Mouse (Mus musculus): ENCODE measurements around the gene Kirrel3. TPM values are rescaled to one million over a fixed set of nuclear protein-coding genes. Genes with fewer than 3 reads are reported as not detected.

The Kirrel3 gene
- polyA plus RNA-seq, 1 experiment from 2014 or later = 4.0 TPM

DNA sequence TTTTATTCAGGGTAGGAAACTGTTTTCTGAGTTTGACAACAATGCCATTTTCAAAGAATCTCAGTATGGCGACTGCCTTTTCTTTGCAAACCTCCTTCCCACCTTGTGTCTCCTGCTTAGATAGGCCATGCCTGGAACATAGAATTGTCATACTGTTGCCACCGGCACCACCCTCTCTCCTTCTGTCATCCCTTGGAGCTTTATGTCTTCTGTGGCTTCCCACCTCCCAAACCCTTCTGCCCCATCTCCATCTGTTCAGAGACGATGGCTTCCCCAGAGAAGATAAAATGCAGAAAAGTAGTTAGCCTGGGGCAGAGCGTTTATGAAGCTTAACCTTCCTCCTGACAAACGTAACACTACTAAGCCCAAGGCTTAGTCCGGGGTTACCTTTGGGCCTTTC lies 88.9 kb downstream of the Kirrel3 start:
- no peak overlapping the region for H3K27ac ChIP-seq (ENCODE audit: low read depth, low read length)
- no peaks in the 10 kb centered on the region for H3K4me1 ChIP-seq (ENCODE audit: control insufficient read depth, insufficient read depth, low read length)
- H3K4me2 ChIP-seq (replicated peaks; ENCODE audit: low read depth, low read length) = no peak overlapping the region
- no peaks in the 10 kb centered on the region for H3K36me3 ChIP-seq (ENCODE audit: control insufficient read depth, insufficient read depth, low read length)
- H3K4me3 ChIP-seq (ENCODE audit: low read length) = no peak overlapping the region
- H3K9ac ChIP-seq (ENCODE audit: low read depth, low read length) = no peak overlapping the region
- H3K9me3 ChIP-seq (ENCODE audit: control insufficient read depth, low read length) = no peaks in the 10 kb centered on the region
- H3K27me3 ChIP-seq (ENCODE audit: control insufficient read depth, insufficient read depth, low read length) = no peaks in the 10 kb centered on the region
- ATAC-seq (ENCODE audit: low FRiP score, low TSS enrichment) = no peak
- 88% methylated on average over 6 of the region's 6 CpGs for WGBS

DNA sequence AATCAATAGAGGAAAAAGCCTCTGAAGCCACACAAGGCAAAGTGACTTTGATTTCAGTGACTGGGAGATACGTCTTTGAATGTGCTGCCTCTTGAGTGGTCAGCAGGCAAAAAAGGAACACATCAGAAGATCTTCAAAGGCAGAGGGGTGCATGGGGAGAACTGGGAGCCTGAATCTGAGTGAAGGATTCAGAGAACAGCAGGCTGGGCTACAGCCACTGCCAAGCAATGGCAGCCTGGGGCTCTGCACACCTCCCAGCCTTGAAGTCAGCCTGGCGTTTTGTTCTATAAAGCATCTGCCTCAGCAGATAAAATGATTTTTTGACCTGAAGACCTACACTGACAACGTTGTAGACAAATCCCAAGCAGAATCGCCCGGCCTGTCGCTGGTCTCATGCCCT lies 93.5 kb downstream of the Kirrel3 start:
- Histone ChIP-seq H3K4me1 (ENCODE audit: control insufficient read depth, insufficient read depth, low read length) (no peaks in the 10 kb centered on the region), H3K27ac (ENCODE audit: low read depth, low read length) (no peak overlapping the region), H3K4me3 (ENCODE audit: low read length) (no peak overlapping the region), H3K36me3 (ENCODE audit: control insufficient read depth, insufficient read depth, low read length) (no peaks in the 10 kb centered on the region), H3K4me2 (replicated peaks; ENCODE audit: low read depth, low read length) (no peak overlapping the region), H3K27me3 (ENCODE audit: control insufficient read depth, insufficient read depth, low read length) (no peaks in the 10 kb centered on the region), H3K9ac (ENCODE audit: low read depth, low read length) (no peak overlapping the region), H3K9me3 (ENCODE audit: control insufficient read depth, low read length) (no peaks in the 10 kb centered on the region)
- 89% methylated on average over 6 of the region's 6 CpGs for WGBS
- no peak for ATAC-seq (ENCODE audit: low FRiP score, low TSS enrichment)

DNA sequence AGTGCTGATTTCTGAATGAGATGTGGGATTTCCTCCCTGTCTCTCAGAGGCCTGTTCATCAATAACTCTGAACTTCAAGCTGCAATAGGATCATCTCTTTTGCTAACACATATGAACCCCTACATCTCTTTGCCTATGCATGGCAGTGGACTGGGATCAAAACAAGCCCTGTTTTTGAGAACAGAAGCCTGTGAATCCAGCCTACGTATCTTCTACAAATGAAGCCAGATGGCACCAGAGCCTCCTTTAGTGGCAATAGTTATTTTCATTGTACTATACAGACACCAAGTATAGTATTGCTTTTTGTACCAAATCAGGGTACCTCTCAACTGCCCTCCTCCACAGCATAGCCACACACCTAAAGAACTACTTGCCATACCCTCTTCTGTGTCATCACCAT lies 94.4 kb downstream of the Kirrel3 start:
- Histone ChIP-seq H3K9me3 (ENCODE audit: control insufficient read depth, low read length) (no peaks in the 10 kb centered on the region), H3K4me3 (ENCODE audit: low read length) (no peak overlapping the region), H3K27ac (ENCODE audit: low read depth, low read length) (no peak overlapping the region), H3K27me3 (ENCODE audit: control insufficient read depth, insufficient read depth, low read length) (no peaks in the 10 kb centered on the region), H3K9ac (ENCODE audit: low read depth, low read length) (no peak overlapping the region), H3K4me2 (replicated peaks; ENCODE audit: low read depth, low read length) (no peak overlapping the region), H3K4me1 (ENCODE audit: control insufficient read depth, insufficient read depth, low read length) (no peaks in the 10 kb centered on the region), H3K36me3 (ENCODE audit: control insufficient read depth, insufficient read depth, low read length) (no peaks in the 10 kb centered on the region)
- ATAC-seq (ENCODE audit: low FRiP score, low TSS enrichment) = no peak
- 91% methylated on average over 1 of the region's 1 CpGs for WGBS

GRCm38 (mm10) chr9:34582496-34582895 lies 96.8 kb downstream of the Kirrel3 start:
- no peaks in the 10 kb centered on the region for H3K4me1 ChIP-seq (ENCODE audit: control insufficient read depth, insufficient read depth, low read length)
- no peaks in the 10 kb centered on the region for H3K36me3 ChIP-seq (ENCODE audit: control insufficient read depth, insufficient read depth, low read length)
- H3K4me2 ChIP-seq (replicated peaks; ENCODE audit: low read depth, low read length) = no peak overlapping the region
- WGBS = 100% methylated on average over 1 of the region's 1 CpGs
- no peak overlapping the region for H3K27ac ChIP-seq (ENCODE audit: low read depth, low read length)
- no peak for ATAC-seq (ENCODE audit: low FRiP score, low TSS enrichment)
- no peak overlapping the region for H3K4me3 ChIP-seq (ENCODE audit: low read length)
- no peaks in the 10 kb centered on the region for H3K27me3 ChIP-seq (ENCODE audit: control insufficient read depth, insufficient read depth, low read length)
- no peak overlapping the region for H3K9ac ChIP-seq (ENCODE audit: low read depth, low read length)
- H3K9me3 ChIP-seq (ENCODE audit: control insufficient read depth, low read length) = no peaks in the 10 kb centered on the region

DNA sequence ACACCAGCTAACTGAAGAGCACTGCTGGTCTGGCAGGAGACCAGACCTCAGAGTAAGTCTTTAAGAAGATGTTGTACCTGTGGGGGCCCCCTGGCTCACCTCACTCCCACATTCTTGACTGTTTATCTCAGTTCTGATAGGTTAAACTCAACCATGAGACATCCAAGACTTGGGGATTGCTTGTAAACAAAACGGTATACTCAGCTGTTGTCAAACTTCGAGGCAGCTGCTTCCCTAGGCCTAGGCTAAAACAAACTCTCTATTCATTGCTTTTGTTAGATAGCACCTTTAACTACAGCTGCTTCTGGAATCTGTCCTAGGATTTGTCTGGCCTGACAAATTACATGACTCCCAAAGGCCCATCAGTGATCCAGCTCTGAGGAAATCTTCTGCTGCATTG lies 99.8 kb downstream of the Kirrel3 start:
- no peaks in the 10 kb centered on the region for H3K4me1 ChIP-seq (ENCODE audit: control insufficient read depth, insufficient read depth, low read length)
- no peaks in the 10 kb centered on the region for H3K36me3 ChIP-seq (ENCODE audit: control insufficient read depth, insufficient read depth, low read length)
- H3K9me3 ChIP-seq (ENCODE audit: control insufficient read depth, low read length) = no peaks in the 10 kb centered on the region
- H3K27ac ChIP-seq (ENCODE audit: low read depth, low read length) = no peak overlapping the region
- H3K4me2 ChIP-seq (replicated peaks; ENCODE audit: low read depth, low read length) = no peak overlapping the region
- WGBS = 42% methylated on average over 2 of the region's 2 CpGs
- no peak overlapping the region for H3K4me3 ChIP-seq (ENCODE audit: low read length)
- no peak overlapping the region for H3K9ac ChIP-seq (ENCODE audit: low read depth, low read length)
- no peak for ATAC-seq (ENCODE audit: low FRiP score, low TSS enrichment)
- no peaks in the 10 kb centered on the region for H3K27me3 ChIP-seq (ENCODE audit: control insufficient read depth, insufficient read depth, low read length)

GRCm38 (mm10) chr9:34586080-34586479 lies 100.4 kb downstream of the Kirrel3 start:
- no peaks in the 10 kb centered on the region for H3K9me3 ChIP-seq (ENCODE audit: control insufficient read depth, low read length)
- no peaks in the 10 kb centered on the region for H3K36me3 ChIP-seq (ENCODE audit: control insufficient read depth, insufficient read depth, low read length)
- 29% methylated on average over 2 of the region's 2 CpGs for WGBS
- H3K27me3 ChIP-seq (ENCODE audit: control insufficient read depth, insufficient read depth, low read length) = no peaks in the 10 kb centered on the region
- no peaks in the 10 kb centered on the region for H3K4me1 ChIP-seq (ENCODE audit: control insufficient read depth, insufficient read depth, low read length)
- H3K9ac ChIP-seq (ENCODE audit: low read depth, low read length) = no peak overlapping the region
- no peak for ATAC-seq (ENCODE audit: low FRiP score, low TSS enrichment)
- H3K27ac ChIP-seq (ENCODE audit: low read depth, low read length) = no peak overlapping the region
- no peak overlapping the region for H3K4me2 ChIP-seq (replicated peaks; ENCODE audit: low read depth, low read length)
- H3K4me3 ChIP-seq (ENCODE audit: low read length) = no peak overlapping the region

GRCm38 (mm10) chr9:34589799-34590198 lies 104.1 kb downstream of the Kirrel3 start:
- WGBS = 58% methylated on average over 1 of the region's 1 CpGs
- H3K4me3 ChIP-seq (ENCODE audit: low read length) = no peak overlapping the region
- H3K4me1 ChIP-seq (ENCODE audit: control insufficient read depth, insufficient read depth, low read length) = no peaks in the 10 kb centered on the region
- no peaks in the 10 kb centered on the region for H3K9me3 ChIP-seq (ENCODE audit: control insufficient read depth, low read length)
- H3K4me2 ChIP-seq (replicated peaks; ENCODE audit: low read depth, low read length) = no peak overlapping the region
- no peak overlapping the region for H3K9ac ChIP-seq (ENCODE audit: low read depth, low read length)
- H3K27ac ChIP-seq (ENCODE audit: low read depth, low read length) = no peak overlapping the region
- H3K36me3 ChIP-seq (ENCODE audit: control insufficient read depth, insufficient read depth, low read length) = no peaks in the 10 kb centered on the region
- H3K27me3 ChIP-seq (ENCODE audit: control insufficient read depth, insufficient read depth, low read length) = no peaks in the 10 kb centered on the region
- ATAC-seq (ENCODE audit: low FRiP score, low TSS enrichment) = no peak

- Histone ChIP-seq H3K27ac (ENCODE audit: low read depth, low read length) (no peak overlapping the region), H3K4me3 (ENCODE audit: low read length) (no peak overlapping the region), H3K9me3 (ENCODE audit: control insufficient read depth, low read length) (no peaks in the 10 kb centered on the region), H3K27me3 (ENCODE audit: control insufficient read depth, insufficient read depth, low read length) (no peaks in the 10 kb centered on the region), H3K4me1 (ENCODE audit: control insufficient read depth, insufficient read depth, low read length) (no peaks in the 10 kb centered on the region), H3K9ac (ENCODE audit: low read depth, low read length) (no peak overlapping the region), H3K4me2 (replicated peaks; ENCODE audit: low read depth, low read length) (no peak overlapping the region), H3K36me3 (ENCODE audit: control insufficient read depth, insufficient read depth, low read length) (no peaks in the 10 kb centered on the region)
- ATAC-seq (ENCODE audit: low FRiP score, low TSS enrichment) = no peak
- WGBS = 40% methylated on average over 3 of the region's 3 CpGs
Observed at GRCm38 (mm10) chr9:34592073-34592610, 106.4 kb downstream of the Kirrel3 start.

DNA sequence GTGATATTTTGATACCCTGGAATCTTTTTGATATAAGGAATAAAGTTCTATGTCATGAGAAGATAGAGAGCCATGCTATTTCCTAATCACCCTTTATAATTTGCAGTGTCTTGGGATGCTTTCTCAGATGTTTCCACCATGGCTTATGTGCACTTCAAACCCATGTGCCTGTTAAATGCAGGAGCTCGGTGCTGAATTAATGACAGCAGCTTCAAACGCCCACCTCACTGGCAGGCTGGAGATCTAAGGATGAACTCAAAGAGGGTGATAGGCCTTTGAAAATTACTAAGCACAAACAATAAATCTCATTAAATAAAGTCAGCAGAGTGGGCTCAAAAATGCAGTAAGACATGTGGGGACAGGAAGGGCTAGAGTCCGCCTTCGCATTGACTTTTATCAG lies 108.2 kb downstream of the Kirrel3 start:
- no peak overlapping the region for H3K4me2 ChIP-seq (replicated peaks; ENCODE audit: low read depth, low read length)
- H3K36me3 ChIP-seq (ENCODE audit: control insufficient read depth, insufficient read depth, low read length) = no peaks in the 10 kb centered on the region
- no peak for ATAC-seq (ENCODE audit: low FRiP score, low TSS enrichment)
- H3K4me3 ChIP-seq (ENCODE audit: low read length) = no peak overlapping the region
- H3K27ac ChIP-seq (ENCODE audit: low read depth, low read length) = no peak overlapping the region
- WGBS = 43% methylated on average over 4 of the region's 4 CpGs
- no peaks in the 10 kb centered on the region for H3K27me3 ChIP-seq (ENCODE audit: control insufficient read depth, insufficient read depth, low read length)
- H3K4me1 ChIP-seq (ENCODE audit: control insufficient read depth, insufficient read depth, low read length) = no peaks in the 10 kb centered on the region
- H3K9ac ChIP-seq (ENCODE audit: low read depth, low read length) = no peak overlapping the region
- H3K9me3 ChIP-seq (ENCODE audit: control insufficient read depth, low read length) = no peaks in the 10 kb centered on the region
